Mouse (Mus musculus) stomach, embryonic 15.5 days (tissue): ENCODE data around the gene Clspn. TPM values are rescaled to one million over a fixed set of nuclear protein-coding genes. Genes with fewer than 3 reads are reported as not detected.

Source experiments
- microRNA-seq: library from miRNA; unstranded; fragments of <30 nt; microRNA quantifications from one replicate; pipeline ENCODE4, GENCODE M21; 2016
- polyA plus RNA-seq: library from polyadenylated mRNA; unstranded; fragments of >200 nt; fragmentation: Nextera tagmentation; extraction: Ambion mirVana; gene quantifications from 2 replicates; pipeline ENCODE4 v1.2.1, GENCODE M21; 2015

The Clspn gene
- polyA plus RNA-seq, 1 experiment from 2014 or later, result 40.0 TPM

Small RNA genes within 50 kb of the gene (microRNA-seq; reads per million reads assigned to microRNA genes)
- gene Mir7119, result not detected

Other genes with a start within 250 kb of the Clspn start
- gene Adprhl2, start 235.2 kb upstream of the Clspn start, polyA plus RNA-seq, result 61.2 and 61.9 TPM in 2 replicates
- gene Tekt2, start 231.2 kb upstream of the Clspn start, polyA plus RNA-seq, result 7.8 and 8.6 TPM in 2 replicates
- gene Ago3, start 127.4 kb upstream of the Clspn start, polyA plus RNA-seq, result 13.9 and 15.2 TPM in 2 replicates
- gene Ago1, start 88.4 kb upstream of the Clspn start, polyA plus RNA-seq, result 5.1 and 5.2 TPM in 2 replicates
- gene Ago4, start 23.5 kb upstream of the Clspn start, polyA plus RNA-seq, result 1.6 and 2.1 TPM in 2 replicates
- 2.3 and 2.5 TPM in 2 replicates for gene 5730409E04Rik, start 52.9 kb downstream of the Clspn start, polyA plus RNA-seq
- 475 and 493 TPM in 2 replicates for gene Psmb2, start 120.7 kb downstream of the Clspn start, polyA plus RNA-seq
- gene Tfap2e, start 179.3 kb downstream of the Clspn start, polyA plus RNA-seq, result not detected in 2 replicates
- 24.7 and 26.9 TPM in 2 replicates for gene Ncdn, start 196.5 kb downstream of the Clspn start, polyA plus RNA-seq
- gene AU040320, start 196.6 kb downstream of the Clspn start, polyA plus RNA-seq, result 20.2 and 29.9 TPM in 2 replicates